Mouse (Mus musculus) G1E (cell line): ENCODE data around the gene Ldlr.

Source experiments
- CTCF ChIP-seq: IDR thresholded peaks from 2 replicates; pipeline ENCODE4 v1.5.1; 2012; ENCODE audit warnings: low read depth, low read length, inconsistent platforms, mixed read lengths
- GATA1 ChIP-seq: IDR thresholded peaks from 2 replicates; pipeline ENCODE4 v1.6.1; 2012; ENCODE audit warnings: borderline replicate concordance, low read length, inconsistent platforms, mixed read lengths
- POLR2AphosphoS5 ChIP-seq: IDR thresholded peaks from 2 replicates; pipeline ENCODE4 v1.6.1; 2012; ENCODE audit warnings: low read depth, low read length, inconsistent platforms; ENCODE audit not compliant: insufficient replicate concordance
- TAL1 ChIP-seq: conservative IDR thresholded peaks from 2 replicates; pipeline ENCODE4 v1.6.1; 2012; ENCODE audit warnings: low read depth, low read length, inconsistent platforms, mixed read lengths

DNA sequence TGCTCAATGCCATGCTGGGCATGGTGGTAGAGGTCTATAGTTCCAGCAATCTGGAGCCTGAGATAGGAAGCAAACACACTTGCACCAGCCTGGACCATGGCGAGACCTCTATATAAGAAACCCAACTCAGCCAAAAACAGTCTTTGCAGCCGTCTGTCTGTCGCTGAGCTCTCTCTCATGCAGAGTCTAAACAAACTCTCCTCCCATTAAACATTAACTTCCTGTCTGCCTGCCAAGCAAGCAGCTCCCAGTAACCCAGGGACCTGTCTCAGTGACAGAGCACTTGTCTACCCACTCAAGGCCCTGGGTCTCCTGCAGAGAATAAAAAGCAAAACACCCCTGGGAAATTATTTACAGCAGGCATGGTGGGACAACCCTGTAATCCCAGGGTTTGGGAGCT, 13.3 kb downstream of the Ldlr start:
- TF ChIP-seq CTCF (no peak), GATA1 (no peak), POLR2AphosphoS5 (no peak), TAL1 (no peak)
